ENCODE assay signal across 11 mouse cellular contexts in genomic region chr8:84714161-84714560, GRCm38 (mm10). TPM values are rescaled to one million over a fixed set of nuclear protein-coding genes. Genes with fewer than 3 reads are reported as not detected.
DNase-seq lines count a peak whose midpoint lies in the region; ATAC-seq and TF ChIP-seq lines count a peak whose summit lies in the region.
"Had no signal": no experiment of that assay in that cellular context is flagged by ENCODE, and none has a peak within 500 bp of the region (broad histone marks: within the 10 kb centered on the region; RNA-seq: fewer than 3 reads in every experiment).

No protein-coding gene starts in this region.

- peak overlapping the region; percentile 75 for H3K27ac ChIP-seq in heart, adult 2 months
- peak overlapping the region; percentile 98 for H3K27ac ChIP-seq in lung, embryonic 15.5 days
- H3K27ac ChIP-seq in limb, embryonic 11.5 days (replicated peaks; ENCODE audit: low read depth, low read length) = 0 out of 2 replicates have a peak overlapping the region, but pooled peaks have one; percentile 30
- H3K27ac ChIP-seq in stomach, embryonic 15.5 days = peak overlapping the region; percentile 91
- H3K27ac ChIP-seq: liver, embryonic 14.5 days had no signal

- no peaks in the 10 kb centered on the region for H3K9me3 ChIP-seq in lung, embryonic 15.5 days
- H3K9me3 ChIP-seq in limb, embryonic 11.5 days (ENCODE audit: control insufficient read depth, low read length) = no peaks in the 10 kb centered on the region
- no peaks in the 10 kb centered on the region for H3K9me3 ChIP-seq in stomach, embryonic 15.5 days

- H3K9ac ChIP-seq in heart, adult 2 months (ENCODE audit: low read depth, low read length) = no peak overlapping the region
- H3K9ac ChIP-seq in lung, embryonic 15.5 days = 0 out of 2 replicates have a peak overlapping the region, but pooled peaks have one; percentile 24
- H3K9ac ChIP-seq in limb, embryonic 11.5 days (ENCODE audit: low read length) = no peak overlapping the region
- H3K9ac ChIP-seq in stomach, embryonic 15.5 days = no peak overlapping the region
- H3K9ac ChIP-seq: liver, embryonic 14.5 days had no signal

- intact Hi-C loops in heart, adult 2 months (cut with DNase I) = no loop called here

- H3K4me3 ChIP-seq in heart, adult 2 months = no peak overlapping the region
- H3K4me3 ChIP-seq in lung, embryonic 15.5 days = no peak overlapping the region
- no peak overlapping the region for H3K4me3 ChIP-seq in limb, embryonic 11.5 days (ENCODE audit: low read depth, low read length)
- no peak overlapping the region for H3K4me3 ChIP-seq in stomach, embryonic 15.5 days (replicated peaks)

- DNase-seq in heart, adult 2 months = peak in 1 of 2 experiments; percentile 27
- DNase-seq in heart, adult 9 months (ENCODE audit: low spot score in 2 of 2) = no peak
- DNase-seq in lung, adult 18-20 months = no peak
- no peak for DNase-seq in limb, embryonic 11.5 days (ENCODE audit: low spot score)
- no peak for DNase-seq in layer of hippocampus, adult 18-20 months (ENCODE audit: low spot score in 2 of 2)
- no peak for DNase-seq in frontal cortex, postnatal 14 days (ENCODE audit: low spot score in 2 of 2)
- DNase-seq: kidney, adult 2 months had no signal

- TF ChIP-seq POLR2A in heart, adult 2 months (IDR thresholded peaks at IDR 0.05; ENCODE audit: insufficient read depth, low read depth, low read length) = no peak

- TF ChIP-seq CTCF in heart, adult 2 months (IDR thresholded peaks at IDR 0.05) = no peak

- no peak overlapping the region; the same call in 1 of the 2 replicates for H3K4me2 ChIP-seq in lung, embryonic 15.5 days
- no peak overlapping the region for H3K4me2 ChIP-seq in limb, embryonic 11.5 days (ENCODE audit: low read depth, severe bottlenecking)
- H3K4me2 ChIP-seq in stomach, embryonic 15.5 days = no peak overlapping the region

- peaks cover 17% of the 10 kb centered on the region for H3K4me1 ChIP-seq in heart, adult 2 months (ENCODE audit: control insufficient read depth, insufficient read depth, low read length)
- H3K4me1 ChIP-seq in lung, embryonic 15.5 days = peaks cover 66% of the 10 kb centered on the region
- H3K4me1 ChIP-seq in limb, embryonic 11.5 days (ENCODE audit: control insufficient read depth, insufficient read depth, low read length) = peaks cover 64% of the 10 kb centered on the region
- H3K4me1 ChIP-seq in stomach, embryonic 15.5 days = peaks cover 46% of the 10 kb centered on the region

- no peaks in the 10 kb centered on the region for H3K27me3 ChIP-seq in heart, adult 2 months (ENCODE audit: control insufficient read depth, insufficient read depth, low read length)
- no peaks in the 10 kb centered on the region for H3K27me3 ChIP-seq in lung, embryonic 15.5 days
- peaks cover 11% of the 10 kb centered on the region for H3K27me3 ChIP-seq in limb, embryonic 11.5 days (ENCODE audit: control insufficient read depth, insufficient read depth, low read length)
- 0 out of 2 replicates have a peak, but pooled peaks cover 7% of the 10 kb centered on the region for H3K27me3 ChIP-seq in stomach, embryonic 15.5 days (replicated peaks)
- H3K27me3 ChIP-seq: Patski had no signal

- WGBS in heart, adult 2 months = 70% methylated on average over 4 of the region's 4 CpGs
- WGBS in lung, embryonic 15.5 days = 65% methylated on average over 4 of the region's 4 CpGs
- 64% methylated on average over 4 of the region's 4 CpGs for WGBS in limb, embryonic 11.5 days
- 79% methylated on average over 4 of the region's 4 CpGs for WGBS in stomach, embryonic 15.5 days

- TF ChIP-seq EP300 in heart, adult 2 months (IDR thresholded peaks at IDR 0.05; ENCODE audit: insufficient read depth, low read depth, low read length) = no peak

- H3K36me3 ChIP-seq in heart, adult 2 months (ENCODE audit: control insufficient read depth, insufficient read depth, low read length) = peaks cover 3% of the 10 kb centered on the region
- peaks cover 28% of the 10 kb centered on the region for H3K36me3 ChIP-seq in lung, embryonic 15.5 days
- no peaks in the 10 kb centered on the region for H3K36me3 ChIP-seq in limb, embryonic 11.5 days (ENCODE audit: control insufficient read depth, insufficient read depth, low read length)
- H3K36me3 ChIP-seq in stomach, embryonic 15.5 days = peaks cover 7% of the 10 kb centered on the region

- no peaks in the 10 kb centered on the region for H3K79me2 ChIP-seq in heart, adult 2 months (replicated peaks; ENCODE audit: control insufficient read depth, insufficient read depth, low read length)

- no peak for ATAC-seq in lung, embryonic 15.5 days (ENCODE audit: borderline replicate concordance, extremely low read depth, low FRiP score, low TSS enrichment)
- no peak for ATAC-seq in limb, embryonic 11.5 days (ENCODE audit: insufficient number of reproducible peaks, low FRiP score, low TSS enrichment, low read depth)
- ATAC-seq in stomach, embryonic 15.5 days (ENCODE audit: insufficient read depth, low FRiP score, low read depth) = no peak
- ATAC-seq: Patski had no signal

RNA-seq across cellular contexts. Expression of gene G430095P16Rik, which starts 8.6 kb away (rescaled TPM):
- total RNA-seq in heart, adult 2 months (2021) = under 1 TPM in 1 of 2 experiments, not detected in 1; 0.55 TPM
- 0.70 TPM in 1 of 2 replicates, not detected in the other for polyA plus RNA-seq in heart, adult 2 months (2012; rRNA removed)
- 3.4 and 4.4 TPM in 2 replicates for polyA plus RNA-seq in lung, embryonic 15.5 days (2015; fragmentation: Nextera tagmentation; extraction: Ambion mirVana)
- 7.7 and 8.6 TPM in 2 replicates for polyA plus RNA-seq in limb, embryonic 11.5 days (2014; fragmentation: Nextera tagmentation; extraction: Ambion mirVana)
- 3.5 and 4.1 TPM in 2 replicates for polyA plus RNA-seq in stomach, embryonic 15.5 days (2015; fragmentation: Nextera tagmentation; extraction: Ambion mirVana)
- not detected for total RNA-seq in layer of hippocampus, adult 18-20 months (2021)

RNA-seq across cellular contexts. Expression of gene Lyl1, which starts 12.9 kb away (rescaled TPM):
- 1 to 10 TPM; 3.0 to 3.7 TPM for total RNA-seq in heart, adult 2 months (2021)
- polyA plus RNA-seq in heart, adult 2 months (2012; rRNA removed) = 4.0 and 7.7 TPM in 2 replicates
- 11.9 and 12.1 TPM in 2 replicates for polyA plus RNA-seq in lung, embryonic 15.5 days (2015; fragmentation: Nextera tagmentation; extraction: Ambion mirVana)
- 3.9 and 4.8 TPM in 2 replicates for polyA plus RNA-seq in limb, embryonic 11.5 days (2014; fragmentation: Nextera tagmentation; extraction: Ambion mirVana)
- polyA plus RNA-seq in stomach, embryonic 15.5 days (2015; fragmentation: Nextera tagmentation; extraction: Ambion mirVana) = 7.1 and 9.7 TPM in 2 replicates
- total RNA-seq in layer of hippocampus, adult 18-20 months (2021) = 1 to 10 TPM; 2.0 to 2.2 TPM

RNA-seq across cellular contexts. Expression of gene Nacc1, which starts 26.5 kb away (rescaled TPM):
- total RNA-seq in heart, adult 2 months (2021) = 10 to 100 TPM; 30.5 to 31.0 TPM
- polyA plus RNA-seq in heart, adult 2 months (2012; rRNA removed) = 45.3 and 50.5 TPM in 2 replicates
- 20.2 and 21.6 TPM in 2 replicates for polyA plus RNA-seq in lung, embryonic 15.5 days (2015; fragmentation: Nextera tagmentation; extraction: Ambion mirVana)
- polyA plus RNA-seq in limb, embryonic 11.5 days (2014; fragmentation: Nextera tagmentation; extraction: Ambion mirVana) = 26.4 and 26.7 TPM in 2 replicates
- 15.8 and 17.4 TPM in 2 replicates for polyA plus RNA-seq in stomach, embryonic 15.5 days (2015; fragmentation: Nextera tagmentation; extraction: Ambion mirVana)
- 10 to 100 TPM; 94.8 to 95.5 TPM for total RNA-seq in layer of hippocampus, adult 18-20 months (2021)

RNA-seq across cellular contexts. Expression of gene Trmt1, which starts 28.1 kb away (rescaled TPM):
- 10 to 100 TPM; 32.0 to 37.4 TPM for total RNA-seq in heart, adult 2 months (2021)
- polyA plus RNA-seq in heart, adult 2 months (2012; rRNA removed) = 39.9 and 50.8 TPM in 2 replicates
- polyA plus RNA-seq in lung, embryonic 15.5 days (2015; fragmentation: Nextera tagmentation; extraction: Ambion mirVana) = 57.5 and 58.4 TPM in 2 replicates
- polyA plus RNA-seq in limb, embryonic 11.5 days (2014; fragmentation: Nextera tagmentation; extraction: Ambion mirVana) = 65.7 and 65.9 TPM in 2 replicates
- 56.2 and 63.9 TPM in 2 replicates for polyA plus RNA-seq in stomach, embryonic 15.5 days (2015; fragmentation: Nextera tagmentation; extraction: Ambion mirVana)
- 100 to 1,000 TPM in 1 of 2 experiments, 10 to 100 TPM in 1; 96.9 to 108 TPM for total RNA-seq in layer of hippocampus, adult 18-20 months (2021)

RNA-seq across cellular contexts. Expression of gene Ier2, which starts 51.5 kb away (rescaled TPM):
- total RNA-seq in heart, adult 2 months (2021) = 10 to 100 TPM; 11.8 to 13.0 TPM
- polyA plus RNA-seq in heart, adult 2 months (2012; rRNA removed) = 6.8 and 8.1 TPM in 2 replicates
- polyA plus RNA-seq in lung, embryonic 15.5 days (2015; fragmentation: Nextera tagmentation; extraction: Ambion mirVana) = 91.2 and 92.0 TPM in 2 replicates
- polyA plus RNA-seq in limb, embryonic 11.5 days (2014; fragmentation: Nextera tagmentation; extraction: Ambion mirVana) = 149 and 156 TPM in 2 replicates
- polyA plus RNA-seq in stomach, embryonic 15.5 days (2015; fragmentation: Nextera tagmentation; extraction: Ambion mirVana) = 86.4 and 90.3 TPM in 2 replicates
- 10 to 100 TPM in 1 of 2 experiments, 1 to 10 TPM in 1; 6.2 to 10.0 TPM for total RNA-seq in layer of hippocampus, adult 18-20 months (2021)

Comparison
In these comparisons a context has a peak if more than half of its experiments do, and no peak if none do; other contexts are left out.
1. H3K27ac ChIP-seq: peak in every context shown above with its lines; median percentile 98 in lung, embryonic 15.5 days; 91 in stomach, embryonic 15.5 days; 75 in heart, adult 2 months; 30 in limb, embryonic 11.5 days.